Mouse (Mus musculus): ENCODE measurements around the gene Spaca4.

GRCm38 (mm10) chr7:45700301-45701015, 25.2 kb downstream of the Spaca4 start:
- no peak for TF ChIP-seq POLR2A (IDR thresholded peaks at IDR 0.05; ENCODE audit: insufficient read depth, low read depth, low read length)
- TF ChIP-seq CTCF (IDR thresholded peaks at IDR 0.05), result no peak
- TF ChIP-seq EP300 (IDR thresholded peaks at IDR 0.05; ENCODE audit: insufficient read depth, low read depth, low read length), result no peak

Data from heart, adult 2 months (tissue).